Mouse (Mus musculus) heart, embryonic 12.5 days (tissue): Measurements from ENCODE around the gene Mtch1. TPM values are rescaled to one million over a fixed set of nuclear protein-coding genes. Genes with fewer than 3 reads are reported as not detected.

Source experiments
- ATAC-seq: fragments of 200-750 bp; cut with Nextera tagmentation; 2 replicates; pipeline ENCODE4 v1.8.0; 2017; ENCODE audit warnings: moderate TSS enrichment, moderate library complexity; ENCODE audit not compliant: insufficient number of reproducible peaks, low FRiP score
- H3K27ac ChIP-seq: fragments of 300-500 bp; sonication (generic); 2 replicates; pipeline ENCODE4 v1.5.1; 2016; ENCODE audit warnings: mild to moderate bottlenecking, moderate library complexity; ENCODE audit not compliant: poor library complexity, severe bottlenecking
- H3K27me3 ChIP-seq: fragments of 300-500 bp; sonication (generic); replicated peaks from 2 replicates; pipeline ENCODE4 v1.6.1; 2016; ENCODE audit warnings: mild to moderate bottlenecking, moderate library complexity
- H3K36me3 ChIP-seq: fragments of 300-500 bp; sonication (generic); 2 replicates; pipeline ENCODE4 v1.6.1; 2016; ENCODE audit warnings: mild to moderate bottlenecking, moderate library complexity
- H3K4me1 ChIP-seq: fragments of 300-500 bp; sonication (generic); replicated peaks from 2 replicates; pipeline ENCODE4 v1.6.1; 2016; ENCODE audit warnings: mild to moderate bottlenecking
- H3K4me2 ChIP-seq: fragments of 300-500 bp; sonication (generic); 2 replicates; pipeline ENCODE4 v1.6.1; 2016; ENCODE audit warnings: mild to moderate bottlenecking, moderate library complexity
- H3K4me3 ChIP-seq: fragments of 300-500 bp; sonication (generic); 2 replicates; pipeline ENCODE4 v1.5.1; 2016; ENCODE audit warnings: mild to moderate bottlenecking
- H3K9ac ChIP-seq: fragments of 300-500 bp; sonication (generic); 2 replicates; pipeline ENCODE4 v1.6.1; 2016; ENCODE audit warnings: mild to moderate bottlenecking, moderate library complexity
- H3K9me3 ChIP-seq: fragments of 300-500 bp; sonication (generic); replicated peaks from 2 replicates; pipeline ENCODE4 v1.6.1; 2016; ENCODE audit warnings: mild to moderate bottlenecking, moderate library complexity
- WGBS: fragments of 180-500 bp; shearing (Covaris S2); methylation state at CpG from one replicate; pipeline ENCODE4 v1.1.7; 2016; 5-methylcytosine and 5-hydroxymethylcytosine counted together
- polyA plus RNA-seq: library from polyadenylated mRNA; unstranded; fragments of >200 nt; fragmentation: Nextera tagmentation; extraction: Ambion mirVana; gene quantifications from 2 replicates; pipeline ENCODE4 v1.2.1, GENCODE M21; 2016

The Mtch1 gene
- polyA plus RNA-seq, 1 experiment from 2014 or later: 330 TPM

DNA sequence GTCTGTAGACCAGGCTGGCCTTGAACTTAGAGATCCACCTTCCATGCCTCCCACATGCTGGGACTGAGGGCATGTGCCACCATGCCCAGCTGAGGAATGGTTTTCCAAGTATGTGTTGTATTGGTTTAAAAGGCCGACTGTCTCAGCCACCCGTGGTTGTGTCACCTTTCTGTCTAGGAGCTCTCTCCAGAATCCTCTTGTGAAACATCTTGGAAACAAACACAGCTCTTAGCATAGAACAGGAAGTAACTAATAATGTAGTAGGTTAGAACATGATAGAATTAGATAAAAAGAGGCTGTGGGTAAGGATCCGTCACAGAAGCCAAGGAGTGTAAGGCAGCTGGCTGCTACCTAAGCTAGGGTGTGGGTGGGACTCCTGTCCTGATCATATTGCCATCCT lies 54.7 kb downstream of the Mtch1 start:
- Histone ChIP-seq H3K36me3 (peaks cover 57% of the 10 kb centered on the region), H3K9ac (no peak overlapping the region), H3K9me3 (no peaks in the 10 kb centered on the region), H3K27ac (no peak overlapping the region), H3K4me2 (no peak overlapping the region), H3K4me3 (no peak overlapping the region), H3K4me1 (no peaks in the 10 kb centered on the region), H3K27me3 (no peaks in the 10 kb centered on the region)
- ATAC-seq: no peak
- WGBS: 78% methylated on average over 3 of the region's 3 CpGs

DNA sequence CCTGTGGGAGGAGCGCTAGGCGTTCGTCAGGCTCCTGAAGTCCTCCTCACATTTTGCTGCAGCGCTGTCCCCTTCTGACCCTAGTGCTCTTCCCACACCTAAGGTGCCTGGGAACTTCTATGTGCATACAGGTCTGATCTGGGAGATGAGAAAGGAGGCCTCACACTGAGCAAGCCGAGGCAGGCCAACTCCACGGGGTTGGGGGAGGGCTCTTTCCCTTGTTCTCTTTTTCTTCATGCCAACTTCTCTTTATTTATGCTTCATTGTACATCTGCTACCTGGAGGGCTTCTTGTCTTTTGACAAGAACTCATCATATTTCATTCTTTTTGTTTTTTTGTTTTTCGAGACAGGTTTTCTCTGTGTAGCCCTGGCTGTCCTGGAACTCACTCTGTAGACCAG lies 55.9 kb downstream of the Mtch1 start:
- Histone ChIP-seq H3K9ac (no peak overlapping the region), H3K36me3 (peaks cover 50% of the 10 kb centered on the region), H3K27me3 (no peaks in the 10 kb centered on the region), H3K9me3 (no peaks in the 10 kb centered on the region), H3K4me2 (no peak overlapping the region), H3K4me1 (no peaks in the 10 kb centered on the region), H3K4me3 (no peak overlapping the region), H3K27ac (no peak overlapping the region)
- 86% methylated on average over 7 of the region's 7 CpGs for WGBS
- ATAC-seq: no peak

DNA sequence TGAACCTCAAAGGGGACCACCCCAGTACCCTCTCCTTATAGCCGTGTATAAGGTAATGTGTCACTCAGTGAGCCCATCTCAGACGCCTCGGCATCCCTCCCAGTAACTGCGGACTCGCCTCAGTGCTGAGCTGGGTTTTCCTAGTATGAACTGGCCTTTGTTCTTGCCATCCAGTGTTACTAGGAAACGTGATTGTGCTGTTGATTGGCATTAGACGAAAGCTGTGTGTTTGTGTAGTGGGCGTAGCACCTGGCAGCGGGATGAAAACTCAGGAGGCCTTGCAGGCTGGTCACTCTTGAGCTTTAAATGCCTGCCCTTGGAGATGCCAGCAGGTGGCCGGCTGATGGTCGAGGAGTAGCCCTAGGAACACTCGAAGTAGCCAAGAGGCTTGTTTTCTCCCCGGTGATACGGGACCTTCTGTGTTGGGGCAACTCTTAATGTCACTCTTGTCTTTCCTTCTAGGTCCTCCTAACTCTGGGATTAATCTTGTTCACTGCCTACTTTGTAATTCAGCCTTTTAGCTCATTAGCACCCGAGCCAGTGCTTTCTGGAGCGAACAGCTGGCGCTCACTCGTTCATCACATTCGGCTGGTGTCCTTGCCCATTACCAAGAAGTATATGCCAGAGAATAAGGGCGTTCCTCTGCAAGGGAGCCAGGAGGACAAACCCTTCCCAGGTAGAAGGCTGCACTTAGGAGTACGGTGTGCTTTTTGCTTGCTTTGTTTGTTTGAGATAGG lies 65.3 kb downstream of the Mtch1 start:
- no peak overlapping the region for H3K9ac ChIP-seq
- H3K36me3 ChIP-seq: peaks cover 49% of the 10 kb centered on the region
- no peaks in the 10 kb centered on the region for H3K4me1 ChIP-seq
- H3K4me2 ChIP-seq: no peak overlapping the region
- peaks cover 7% of the 10 kb centered on the region; the same call in 1 of the 2 replicates for H3K9me3 ChIP-seq
- no peak for ATAC-seq
- H3K4me3 ChIP-seq: no peak overlapping the region
- H3K27ac ChIP-seq: no peak overlapping the region
- WGBS: 78% methylated on average over 21 of the region's 21 CpGs
- no peaks in the 10 kb centered on the region for H3K27me3 ChIP-seq

Other genes starting within 250 kb of the Mtch1 start
- gene Rab44, start 233.8 kb downstream of the Mtch1 start, polyA plus RNA-seq: 0.13 TPM in 1 of 2 replicates, not detected in the other
- gene Cpne5, start 109.8 kb downstream of the Mtch1 start, polyA plus RNA-seq: 20.4 and 24.1 TPM in 2 replicates
- gene Ppil1, start 83.7 kb downstream of the Mtch1 start, polyA plus RNA-seq: 101 and 112 TPM in 2 replicates
- gene BC004004, start 79.1 kb downstream of the Mtch1 start, polyA plus RNA-seq: 80.0 and 87.6 TPM in 2 replicates
- 4.0 and 4.5 TPM in 2 replicates for gene Pi16, start 30.3 kb downstream of the Mtch1 start, polyA plus RNA-seq
- 2.0 and 2.1 TPM in 2 replicates for gene Fgd2, start 13.0 kb upstream of the Mtch1 start, polyA plus RNA-seq
- gene Pim1, start 142.8 kb upstream of the Mtch1 start, polyA plus RNA-seq: 25.1 and 27.0 TPM in 2 replicates
- gene Gm17657, start 201.7 kb upstream of the Mtch1 start, polyA plus RNA-seq: not detected in 2 replicates
- 13.8 and 14.9 TPM in 2 replicates for gene Tbc1d22b, start 201.9 kb upstream of the Mtch1 start, polyA plus RNA-seq
- gene Tmem217, start 204.5 kb upstream of the Mtch1 start, polyA plus RNA-seq: 0.80 and 1.0 TPM in 2 replicates